Mouse (Mus musculus): Measurements from ENCODE around the gene Ninl. TPM values are rescaled to one million over a fixed set of nuclear protein-coding genes. Genes with fewer than 3 reads are reported as not detected.
A peak's percentile ranks its signal among the peaks of the same experiment; 100 is the strongest.

The Ninl gene
- total RNA-seq, 4 experiments from 2014 or later, result 5.8 to 10.5 (median 7.6) TPM

- no peak for DNase-seq (ENCODE audit: low spot score in 2 of 2)
Observed at GRCm38 (mm10) chr2:150999021-150999420, 40.2 kb downstream of the Ninl start.

GRCm38 (mm10) chr2:150997618-150998017, 41.6 kb downstream of the Ninl start:
- peak in 1 of 2 experiments; percentile 28 for DNase-seq (ENCODE audit: low spot score in 2 of 2)

- no peak for DNase-seq (ENCODE audit: low spot score in 2 of 2)
Observed at GRCm38 (mm10) chr2:150995324-150995723, 43.9 kb downstream of the Ninl start.

DNA sequence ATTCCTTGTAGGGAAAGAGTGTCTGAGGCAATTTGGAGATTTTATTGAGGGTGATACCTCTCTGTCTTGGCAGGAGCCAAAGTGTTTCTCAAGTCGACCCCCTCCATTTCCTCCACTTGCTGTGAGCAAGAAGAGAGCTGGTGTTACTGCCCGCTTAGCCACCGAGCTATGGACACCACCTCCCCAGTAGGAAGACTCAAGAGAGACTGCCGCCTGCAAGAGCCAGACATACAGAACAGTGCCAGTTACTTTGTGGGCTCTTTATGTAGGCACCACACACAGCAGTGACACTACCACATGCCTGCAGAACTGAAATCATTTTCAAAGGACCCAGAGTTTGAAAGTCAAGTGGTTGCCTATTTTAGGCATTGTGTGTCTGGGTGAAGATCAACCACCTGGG, 48.1 kb downstream of the Ninl start:
- DNase-seq (ENCODE audit: low spot score in 2 of 2), result no peak

- DNase-seq (ENCODE audit: low spot score in 2 of 2), result no peak
Observed at GRCm38 (mm10) chr2:150990506-150990905, 48.7 kb downstream of the Ninl start.

- DNase-seq (ENCODE audit: low spot score in 2 of 2), result no peak
Observed at GRCm38 (mm10) chr2:150985359-150985758, 53.8 kb downstream of the Ninl start.

DNA sequence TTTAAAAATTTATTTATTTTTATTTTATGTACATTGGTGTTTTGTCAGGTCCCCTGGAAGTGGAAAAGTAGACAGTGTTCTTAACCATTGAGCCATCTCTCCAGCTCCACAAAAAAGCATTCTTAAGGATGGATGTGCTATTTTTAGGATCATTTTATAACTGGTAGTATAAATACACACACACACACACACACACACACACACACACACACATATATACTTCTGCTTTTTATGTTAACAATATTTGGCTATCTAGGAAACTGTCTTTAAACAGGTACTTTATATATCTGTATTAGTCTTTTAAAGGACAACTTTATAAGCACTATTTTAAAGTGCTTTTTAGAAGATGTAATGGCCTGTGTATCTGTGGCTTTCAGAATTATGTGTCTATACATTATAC, 57.1 kb downstream of the Ninl start:
- DNase-seq (ENCODE audit: low spot score in 2 of 2), result no peak

DNA sequence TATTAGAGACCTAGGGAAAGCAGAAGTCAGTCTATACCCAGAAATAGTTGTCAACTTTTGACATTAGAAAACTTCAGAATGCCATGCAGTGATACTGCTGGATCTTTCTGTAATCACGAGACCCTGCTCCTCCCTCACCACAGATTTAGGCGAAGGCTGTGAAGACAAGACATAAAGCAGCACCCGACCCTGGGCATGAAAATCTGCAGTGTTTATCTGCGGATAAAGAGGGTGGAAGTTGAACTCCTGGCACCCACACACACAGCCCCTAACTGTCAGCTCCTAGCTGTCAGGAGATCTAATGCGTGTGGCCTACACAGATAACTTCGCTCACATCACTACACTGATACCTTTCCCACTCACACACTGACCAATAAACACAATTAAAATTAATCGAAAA, 57.7 kb downstream of the Ninl start:
- no peak for DNase-seq (ENCODE audit: low spot score in 2 of 2)

DNA sequence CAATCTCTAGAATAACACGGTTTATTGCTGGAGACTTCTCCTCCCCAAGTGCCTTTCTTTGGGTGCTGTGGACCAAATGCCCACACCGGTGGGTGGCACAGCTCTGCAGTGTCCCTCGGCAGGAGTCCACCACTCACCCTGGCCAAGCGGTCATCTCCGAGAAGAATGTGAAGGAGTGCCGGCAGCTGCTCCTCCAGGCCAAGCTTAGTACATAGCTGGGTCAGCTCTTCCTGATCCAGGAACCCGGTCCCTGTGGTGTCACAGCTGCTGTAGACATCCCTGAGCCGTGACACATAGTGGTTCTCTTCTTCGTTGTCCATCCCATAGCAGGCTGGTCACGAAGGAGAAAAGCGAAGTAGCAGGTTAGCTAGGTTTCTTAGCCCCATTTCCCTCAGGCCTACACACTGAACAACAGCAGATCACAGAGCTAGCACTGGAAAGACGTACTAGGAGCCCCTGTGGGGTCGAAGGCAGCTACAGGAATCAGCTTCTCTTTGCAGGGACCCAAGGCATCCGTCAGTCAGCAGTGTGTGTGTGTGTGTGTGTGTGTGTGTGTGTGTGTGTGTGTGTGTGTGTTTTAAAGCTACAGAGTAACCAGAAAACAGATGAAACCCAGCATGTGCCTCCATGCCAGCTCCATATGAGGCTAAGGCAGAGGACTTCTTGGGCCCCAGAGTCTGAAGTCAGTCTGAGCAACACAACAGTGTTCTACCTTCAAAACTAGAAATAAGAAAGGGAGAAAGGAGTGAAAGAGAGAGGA, 59.1 kb downstream of the Ninl start:
- DNase-seq (ENCODE audit: low spot score in 2 of 2), result no peak

DNA sequence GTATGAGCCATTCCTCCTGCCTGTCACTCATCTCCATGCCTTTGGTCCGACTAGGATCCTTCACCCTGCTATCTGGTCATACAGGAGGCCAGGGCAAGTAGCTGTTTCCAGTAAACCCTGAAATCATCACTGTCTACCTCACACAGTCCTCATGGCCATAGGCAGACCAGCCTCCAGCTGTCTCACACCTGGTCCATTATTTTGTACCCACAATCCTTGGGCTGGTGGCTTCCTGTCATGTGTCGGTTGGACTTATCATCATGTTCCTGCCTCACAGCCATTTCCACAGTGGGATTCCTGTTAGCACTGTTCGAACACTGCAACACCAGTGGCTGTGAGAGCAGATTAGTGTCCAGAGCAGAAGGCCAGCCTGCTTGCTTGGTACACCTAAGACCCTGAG, 60.4 kb downstream of the Ninl start:
- DNase-seq (ENCODE audit: low spot score in 2 of 2), result no peak

DNA sequence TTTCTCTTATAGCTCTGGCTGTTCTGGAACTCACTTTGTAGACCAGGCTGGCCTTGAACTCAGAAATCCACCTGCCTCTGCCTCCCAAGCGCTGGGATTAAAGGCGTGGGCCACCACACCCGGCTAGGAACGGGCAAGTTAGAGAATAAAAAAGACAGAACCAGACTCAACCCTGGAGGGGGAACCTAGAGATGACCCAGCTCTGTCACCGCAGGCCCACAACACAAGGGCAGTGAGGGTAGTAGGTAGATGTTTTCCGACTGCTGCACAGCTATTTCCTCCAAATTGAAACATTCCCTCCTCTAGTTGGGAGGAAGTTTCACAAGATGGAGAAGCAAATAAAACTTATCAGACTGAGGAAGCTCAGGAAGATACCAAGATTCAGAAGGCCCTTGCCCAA, 61.5 kb downstream of the Ninl start:
- DNase-seq (ENCODE audit: low spot score in 2 of 2), result no peak

DNA sequence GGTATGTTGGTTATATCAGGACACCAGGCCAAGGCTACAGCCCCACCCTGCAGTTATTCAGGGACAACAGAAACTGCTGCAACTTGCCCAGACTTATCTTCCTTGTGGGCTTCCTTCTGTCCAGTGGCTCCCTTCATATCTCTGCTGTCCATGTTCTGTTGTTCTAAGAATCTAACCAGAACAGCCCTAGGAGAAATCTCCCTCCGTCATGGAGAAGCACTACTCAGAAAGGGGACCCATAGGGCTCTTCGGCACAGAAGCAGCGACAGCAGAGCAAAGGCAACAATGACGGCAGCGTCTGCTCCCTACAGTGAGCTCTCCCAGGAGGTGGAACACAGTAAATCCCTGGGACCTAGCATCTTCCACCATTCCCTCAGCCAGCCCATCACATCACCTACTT, 62.3 kb downstream of the Ninl start:
- DNase-seq (ENCODE audit: low spot score in 2 of 2), result no peak

- no peak for DNase-seq (ENCODE audit: low spot score in 2 of 2)
Observed at GRCm38 (mm10) chr2:150973401-150974115, 65.6 kb downstream of the Ninl start.

GRCm38 (mm10) chr2:150972681-150973080, 66.5 kb downstream of the Ninl start:
- no peak for DNase-seq (ENCODE audit: low spot score in 2 of 2)

- DNase-seq (ENCODE audit: low spot score in 2 of 2), result no peak
Observed at GRCm38 (mm10) chr2:150971856-150972255, 67.3 kb downstream of the Ninl start.

DNA sequence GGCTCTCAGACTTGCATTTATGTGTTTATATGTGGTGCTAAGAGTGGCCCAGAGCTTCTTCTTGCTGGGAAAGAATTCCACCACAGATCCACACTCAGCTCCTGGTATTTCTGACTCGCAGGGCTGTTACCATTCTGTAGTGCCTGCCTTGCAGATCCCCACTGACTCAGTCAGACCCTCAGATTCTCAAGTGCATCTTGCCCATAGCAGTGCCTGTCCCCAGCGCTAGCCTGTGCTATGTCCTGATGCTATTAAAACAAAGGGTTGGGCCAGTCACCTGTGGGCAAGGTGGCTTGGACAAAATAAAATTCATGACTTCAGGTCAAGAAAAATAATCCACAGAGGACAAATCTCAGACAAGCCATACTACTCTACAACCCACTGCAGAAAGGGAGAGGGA, 70.0 kb downstream of the Ninl start:
- no peak for DNase-seq (ENCODE audit: low spot score in 2 of 2)

DNA sequence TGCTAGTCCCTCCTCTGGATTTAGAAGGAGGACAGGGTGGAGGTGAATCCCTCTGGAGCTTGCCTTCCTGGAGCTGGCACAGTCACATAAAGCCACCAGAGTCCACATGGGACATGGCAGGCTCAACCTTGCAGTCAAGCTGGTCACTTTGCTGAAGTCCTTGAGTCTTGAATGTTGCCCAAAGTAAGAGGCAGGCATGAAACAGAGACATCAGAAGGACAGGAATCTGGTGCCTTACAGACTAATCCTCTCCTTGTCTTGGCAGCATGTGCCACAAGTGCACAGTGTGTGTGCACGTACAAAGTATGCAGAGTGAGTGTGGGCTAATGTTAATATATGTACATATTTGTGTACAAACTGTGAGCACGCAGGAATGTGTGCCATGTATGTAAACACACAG, 71.7 kb downstream of the Ninl start:
- no peak for DNase-seq (ENCODE audit: low spot score in 2 of 2)

- DNase-seq (ENCODE audit: low spot score in 2 of 2), result no peak
Observed at GRCm38 (mm10) chr2:150965951-150966350, 73.2 kb downstream of the Ninl start.

DNA sequence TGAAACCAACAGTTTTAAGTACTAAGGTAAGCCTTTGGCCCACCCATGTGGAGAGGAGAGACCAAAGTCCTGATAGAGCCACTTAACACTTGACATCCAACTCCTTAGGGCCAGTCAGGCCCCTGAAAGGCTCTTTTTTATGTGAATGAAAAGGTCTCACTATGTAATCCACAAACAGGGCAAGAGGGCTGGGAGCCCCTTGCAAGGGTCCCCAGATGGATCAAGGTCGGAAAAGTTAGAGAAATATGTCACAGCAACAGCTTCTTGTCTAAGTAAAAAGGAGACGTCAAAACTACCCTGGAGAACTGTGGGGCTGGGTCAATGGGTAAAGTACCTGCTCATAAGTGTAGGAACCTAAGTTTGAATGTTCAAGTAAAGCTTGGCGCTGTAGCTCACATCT, 74.5 kb downstream of the Ninl start:
- DNase-seq (ENCODE audit: low spot score in 2 of 2), result no peak

- no peak for DNase-seq (ENCODE audit: low spot score in 2 of 2)
Observed at GRCm38 (mm10) chr2:150963246-150963645, 75.9 kb downstream of the Ninl start.

- DNase-seq (ENCODE audit: low spot score in 2 of 2), result peak; percentile 10 to 65
Observed at GRCm38 (mm10) chr2:150959521-150959920, 79.7 kb downstream of the Ninl start.

GRCm38 (mm10) chr2:150955859-150956258, 83.3 kb downstream of the Ninl start:
- no peak for DNase-seq (ENCODE audit: low spot score in 2 of 2)

DNA sequence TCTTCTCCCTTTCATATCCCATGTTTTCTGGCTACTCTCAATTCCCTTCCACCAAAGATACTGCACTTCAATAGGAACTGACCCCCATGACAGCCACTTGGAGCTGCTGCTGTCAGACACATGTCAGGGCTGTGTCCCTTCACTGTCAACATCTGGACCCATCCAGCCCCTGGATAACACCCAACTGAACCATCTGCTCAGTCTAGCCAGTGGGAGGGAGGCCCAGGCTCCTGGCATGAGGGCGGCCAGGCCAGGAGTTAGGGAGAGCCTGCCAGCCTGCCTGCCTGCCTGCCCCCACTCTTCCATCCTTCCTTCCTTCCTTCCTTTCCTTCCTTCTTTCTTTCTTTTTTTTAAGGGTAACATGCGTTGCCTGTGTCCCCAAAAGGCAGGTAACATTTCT, 88.0 kb downstream of the Ninl start:
- DNase-seq (ENCODE audit: low spot score in 2 of 2), result no peak
